Mouse (Mus musculus): ENCODE measurements at regions not wholly inside any gene's neighbourhood (a gene's known extent, or its start where the extent isn't known, plus 50 kb on each side); places are given as distances from the start of the nearest gene placed in this dataset.

- Histone ChIP-seq H3K4me2 (ENCODE audit: low read depth, low read length) (no peak overlapping the region), H3K9ac (replicated peaks; ENCODE audit: low read length) (no peak overlapping the region), H3K36me3 (replicated peaks; ENCODE audit: control insufficient read depth, insufficient read depth, low read depth, low read length) (no peaks in the 10 kb centered on the region), H3K27ac (replicated peaks; ENCODE audit: low read depth, low read length) (no peak overlapping the region), H3K27me3 (ENCODE audit: control insufficient read depth, insufficient read depth, low read length) (no peaks in the 10 kb centered on the region), H3K4me3 (ENCODE audit: low read depth, low read length) (no peak overlapping the region), H3K4me1 (ENCODE audit: control insufficient read depth, insufficient read depth, low read length) (peaks cover 5% of the 10 kb centered on the region; the same call in 1 of the 2 replicates), H3K9me3 (replicated peaks; ENCODE audit: control insufficient read depth, low read length) (no peaks in the 10 kb centered on the region)
- 35% methylated on average over 5 of the region's 5 CpGs for WGBS
- ATAC-seq (replicated peaks; ENCODE audit: insufficient number of reproducible peaks, low FRiP score, low TSS enrichment, low read depth) (no peak), DNase-seq (ENCODE audit: low spot score) (no peak)
Observed at GRCm38 (mm10) chr7:129982411-129982810, 390.7 kb downstream of the Wdr11 start.

DNA sequence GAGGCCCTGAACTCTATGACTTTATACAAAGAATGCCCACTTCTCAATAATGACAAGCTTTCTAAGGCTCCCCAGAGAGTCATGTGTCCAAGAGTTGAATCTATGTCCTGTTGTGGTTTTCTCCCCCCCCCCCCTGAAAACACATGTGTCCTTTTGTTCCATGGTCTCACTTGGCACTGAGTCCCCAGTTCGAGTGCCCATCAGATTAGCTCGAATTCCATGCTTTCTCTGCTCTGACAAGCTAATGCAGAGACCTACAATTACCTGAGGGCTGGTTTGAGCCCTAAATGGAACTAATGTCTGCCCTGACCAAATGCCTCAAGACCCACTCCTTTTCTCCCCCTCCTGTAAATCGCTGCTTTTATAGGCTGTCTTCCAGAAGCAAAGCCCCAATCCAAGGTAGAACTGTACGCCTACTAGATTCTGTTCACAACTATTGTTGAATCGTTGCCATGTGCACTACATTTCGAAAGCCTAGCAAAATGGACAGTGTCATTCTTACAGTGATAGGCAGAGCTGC is 392.0 kb downstream of the Wdr11 start:
- no peak overlapping the region for H3K9ac ChIP-seq (replicated peaks; ENCODE audit: low read length)
- no peak overlapping the region for H3K4me3 ChIP-seq (ENCODE audit: low read depth, low read length)
- DNase-seq (ENCODE audit: low spot score), result no peak
- H3K27ac ChIP-seq (replicated peaks; ENCODE audit: low read depth, low read length), result no peak overlapping the region
- no peak overlapping the region for H3K4me2 ChIP-seq (ENCODE audit: low read depth, low read length)
- no peaks in the 10 kb centered on the region for H3K9me3 ChIP-seq (replicated peaks; ENCODE audit: control insufficient read depth, low read length)
- peaks cover 5% of the 10 kb centered on the region; the same call in 1 of the 2 replicates for H3K4me1 ChIP-seq (ENCODE audit: control insufficient read depth, insufficient read depth, low read length)
- no peaks in the 10 kb centered on the region for H3K36me3 ChIP-seq (replicated peaks; ENCODE audit: control insufficient read depth, insufficient read depth, low read depth, low read length)
- no peak for ATAC-seq (replicated peaks; ENCODE audit: insufficient number of reproducible peaks, low FRiP score, low TSS enrichment, low read depth)
- WGBS, result 86% methylated on average over 6 of the region's 6 CpGs
- no peaks in the 10 kb centered on the region for H3K27me3 ChIP-seq (ENCODE audit: control insufficient read depth, insufficient read depth, low read length)

- Histone ChIP-seq H3K36me3 (replicated peaks; ENCODE audit: control insufficient read depth, insufficient read depth, low read depth, low read length) (no peaks in the 10 kb centered on the region), H3K9ac (replicated peaks; ENCODE audit: low read length) (no peak overlapping the region), H3K4me1 (ENCODE audit: control insufficient read depth, insufficient read depth, low read length) (peaks cover 5% of the 10 kb centered on the region; the same call in 1 of the 2 replicates), H3K4me2 (ENCODE audit: low read depth, low read length) (no peak overlapping the region), H3K9me3 (replicated peaks; ENCODE audit: control insufficient read depth, low read length) (no peaks in the 10 kb centered on the region), H3K4me3 (ENCODE audit: low read depth, low read length) (no peak overlapping the region), H3K27me3 (ENCODE audit: control insufficient read depth, insufficient read depth, low read length) (no peaks in the 10 kb centered on the region), H3K27ac (replicated peaks; ENCODE audit: low read depth, low read length) (no peak overlapping the region)
- no peak for ATAC-seq (replicated peaks; ENCODE audit: insufficient number of reproducible peaks, low FRiP score, low TSS enrichment, low read depth)
- 61% methylated on average over 9 of the region's 9 CpGs for WGBS
- no peak for DNase-seq (ENCODE audit: low spot score)
Observed at GRCm38 (mm10) chr7:129984367-129984766, 392.7 kb downstream of the Wdr11 start.

DNA sequence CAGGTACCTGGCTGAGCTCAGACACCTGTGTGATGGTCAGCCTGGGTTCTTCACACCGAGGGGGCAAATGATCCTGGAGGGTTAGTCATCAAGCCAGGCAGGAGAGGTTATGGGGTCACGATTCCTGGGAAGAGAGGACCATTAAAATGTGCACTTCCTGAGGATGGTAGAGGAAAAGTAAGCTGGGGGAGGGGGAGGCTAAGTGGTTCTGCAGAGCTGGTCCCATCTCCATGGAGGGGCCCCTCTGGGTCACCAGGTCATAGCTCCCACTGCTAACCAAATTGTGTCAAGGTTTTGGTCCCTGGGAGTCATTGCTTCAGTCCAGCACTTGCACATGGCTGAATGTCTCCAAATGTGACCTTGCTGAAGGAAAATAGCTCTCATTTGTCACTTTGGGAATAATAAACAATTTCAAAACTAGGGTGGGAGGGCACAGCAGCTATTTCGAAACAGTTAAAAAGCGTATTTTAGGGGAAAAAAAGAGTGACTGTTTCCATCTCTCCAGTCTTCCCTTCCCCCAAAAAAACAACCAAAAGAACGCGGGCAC is 395.5 kb downstream of the Wdr11 start:
- H3K9me3 ChIP-seq (replicated peaks; ENCODE audit: control insufficient read depth, low read length), result no peaks in the 10 kb centered on the region
- WGBS, result 28% methylated on average over 6 of the region's 6 CpGs
- H3K36me3 ChIP-seq (replicated peaks; ENCODE audit: control insufficient read depth, insufficient read depth, low read depth, low read length), result no peaks in the 10 kb centered on the region
- H3K4me1 ChIP-seq (ENCODE audit: control insufficient read depth, insufficient read depth, low read length), result peaks cover 5% of the 10 kb centered on the region; the same call in 1 of the 2 replicates
- ATAC-seq (replicated peaks; ENCODE audit: insufficient number of reproducible peaks, low FRiP score, low TSS enrichment, low read depth), result no peak
- no peak overlapping the region for H3K9ac ChIP-seq (replicated peaks; ENCODE audit: low read length)
- no peak overlapping the region for H3K27ac ChIP-seq (replicated peaks; ENCODE audit: low read depth, low read length)
- no peak overlapping the region for H3K4me2 ChIP-seq (ENCODE audit: low read depth, low read length)
- no peaks in the 10 kb centered on the region for H3K27me3 ChIP-seq (ENCODE audit: control insufficient read depth, insufficient read depth, low read length)
- no peak overlapping the region for H3K4me3 ChIP-seq (ENCODE audit: low read depth, low read length)
- DNase-seq (ENCODE audit: low spot score), result no peak

- H3K9me3 ChIP-seq (replicated peaks; ENCODE audit: control insufficient read depth, low read length), result no peaks in the 10 kb centered on the region
- H3K4me3 ChIP-seq (ENCODE audit: low read depth, low read length), result no peak overlapping the region
- no peaks in the 10 kb centered on the region for H3K36me3 ChIP-seq (replicated peaks; ENCODE audit: control insufficient read depth, insufficient read depth, low read depth, low read length)
- DNase-seq (ENCODE audit: low spot score) (no peak), ATAC-seq (replicated peaks; ENCODE audit: insufficient number of reproducible peaks, low FRiP score, low TSS enrichment, low read depth) (no peak)
- H3K27me3 ChIP-seq (ENCODE audit: control insufficient read depth, insufficient read depth, low read length), result no peaks in the 10 kb centered on the region
- H3K27ac ChIP-seq (replicated peaks; ENCODE audit: low read depth, low read length), result no peak overlapping the region
- 50% methylated on average over 4 of the region's 4 CpGs for WGBS
- no peak overlapping the region for H3K9ac ChIP-seq (replicated peaks; ENCODE audit: low read length)
- H3K4me2 ChIP-seq (ENCODE audit: low read depth, low read length), result no peak overlapping the region
- peaks cover 5% of the 10 kb centered on the region; the same call in 1 of the 2 replicates for H3K4me1 ChIP-seq (ENCODE audit: control insufficient read depth, insufficient read depth, low read length)
Observed at GRCm38 (mm10) chr7:129987713-129988112, 396.1 kb downstream of the Wdr11 start.

DNA sequence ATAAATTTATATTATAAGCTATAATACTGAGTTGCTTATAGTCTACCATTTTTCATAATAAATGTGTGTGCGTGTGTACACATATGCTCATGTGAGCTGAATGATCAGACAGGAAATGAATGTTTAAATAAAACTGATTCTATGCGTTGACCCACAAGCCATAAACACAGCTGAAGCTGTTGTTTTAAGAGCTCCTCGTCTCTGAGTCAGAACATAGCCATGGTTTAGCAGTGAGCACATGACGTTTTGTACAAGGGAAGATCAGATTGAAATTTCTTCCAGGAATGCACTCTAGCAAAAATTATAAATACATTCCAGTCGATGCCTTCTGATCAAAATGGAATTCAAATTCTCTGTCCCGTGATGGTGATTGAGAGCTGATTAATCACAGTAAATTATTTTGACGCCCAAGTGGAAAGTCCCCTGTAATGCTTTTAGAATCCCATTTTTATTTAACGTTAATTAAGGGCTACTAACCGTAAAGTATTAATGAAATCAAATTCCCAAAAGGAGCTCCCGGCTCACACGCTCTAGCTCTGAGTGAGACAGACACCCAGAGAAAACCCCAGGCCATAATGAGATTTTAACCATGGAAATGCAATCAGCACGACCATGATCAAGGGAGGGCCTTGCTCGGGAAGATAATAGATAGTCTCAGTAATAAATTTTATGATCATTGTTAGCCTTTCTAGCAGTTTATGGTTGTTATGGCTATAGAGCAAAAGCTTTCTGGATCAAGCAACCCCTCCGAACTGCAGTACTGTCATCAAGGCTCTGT is 402.0 kb downstream of the Wdr11 start:
- H3K4me1 ChIP-seq (ENCODE audit: control insufficient read depth, insufficient read depth, low read length), result no peaks in the 10 kb centered on the region
- ATAC-seq (replicated peaks; ENCODE audit: insufficient number of reproducible peaks, low FRiP score, low TSS enrichment, low read depth), result no peak
- 75% methylated on average over 14 of the region's 14 CpGs for WGBS
- H3K9me3 ChIP-seq (replicated peaks; ENCODE audit: control insufficient read depth, low read length), result no peaks in the 10 kb centered on the region
- DNase-seq (ENCODE audit: low spot score), result no peak
- no peaks in the 10 kb centered on the region for H3K27me3 ChIP-seq (ENCODE audit: control insufficient read depth, insufficient read depth, low read length)
- no peaks in the 10 kb centered on the region for H3K36me3 ChIP-seq (replicated peaks; ENCODE audit: control insufficient read depth, insufficient read depth, low read depth, low read length)
- H3K4me3 ChIP-seq (ENCODE audit: low read depth, low read length), result no peak overlapping the region
- H3K9ac ChIP-seq (replicated peaks; ENCODE audit: low read length), result no peak overlapping the region
- H3K27ac ChIP-seq (replicated peaks; ENCODE audit: low read depth, low read length), result no peak overlapping the region
- H3K4me2 ChIP-seq (ENCODE audit: low read depth, low read length), result no peak overlapping the region

- Histone ChIP-seq H3K9me3 (replicated peaks; ENCODE audit: control insufficient read depth, low read length) (no peaks in the 10 kb centered on the region), H3K4me3 (ENCODE audit: low read depth, low read length) (no peak overlapping the region), H3K27ac (replicated peaks; ENCODE audit: low read depth, low read length) (no peak overlapping the region), H3K36me3 (replicated peaks; ENCODE audit: control insufficient read depth, insufficient read depth, low read depth, low read length) (no peaks in the 10 kb centered on the region), H3K27me3 (ENCODE audit: control insufficient read depth, insufficient read depth, low read length) (no peaks in the 10 kb centered on the region), H3K4me1 (ENCODE audit: control insufficient read depth, insufficient read depth, low read length) (no peaks in the 10 kb centered on the region), H3K9ac (replicated peaks; ENCODE audit: low read length) (no peak overlapping the region), H3K4me2 (ENCODE audit: low read depth, low read length) (no peak overlapping the region)
- ATAC-seq (replicated peaks; ENCODE audit: insufficient number of reproducible peaks, low FRiP score, low TSS enrichment, low read depth) (no peak), DNase-seq (ENCODE audit: low spot score) (no peak)
- WGBS, result 85% methylated on average over 7 of the region's 7 CpGs
Observed at GRCm38 (mm10) chr7:129995529-129995928, 403.9 kb downstream of the Wdr11 start.

DNA sequence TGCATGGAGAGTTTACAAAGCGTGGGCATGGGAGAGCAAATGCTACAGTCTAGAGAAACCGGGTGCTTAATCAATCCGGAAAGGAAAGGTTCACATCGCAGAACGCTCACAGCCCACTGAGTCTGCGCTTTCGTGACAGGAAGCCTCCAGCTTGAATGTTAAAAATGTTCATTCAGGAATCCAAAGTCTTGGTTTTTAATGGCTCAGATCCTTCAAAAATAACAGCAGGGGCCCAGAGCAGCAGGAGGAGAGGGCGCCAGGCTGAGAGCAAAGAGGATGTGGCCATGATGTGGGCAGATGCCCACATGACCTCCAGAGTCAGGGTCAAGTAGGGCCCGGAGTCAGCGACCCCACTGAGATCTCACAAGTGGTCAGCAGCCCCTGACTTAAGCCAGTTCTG is 409.4 kb downstream of the Wdr11 start:
- 41% methylated on average over 10 of the region's 10 CpGs for WGBS
- Histone ChIP-seq H3K27me3 (ENCODE audit: control insufficient read depth, insufficient read depth, low read length) (no peaks in the 10 kb centered on the region), H3K4me3 (ENCODE audit: low read depth, low read length) (no peak overlapping the region), H3K36me3 (replicated peaks; ENCODE audit: control insufficient read depth, insufficient read depth, low read depth, low read length) (no peaks in the 10 kb centered on the region), H3K4me2 (ENCODE audit: low read depth, low read length) (no peak overlapping the region), H3K9me3 (replicated peaks; ENCODE audit: control insufficient read depth, low read length) (no peaks in the 10 kb centered on the region), H3K9ac (replicated peaks; ENCODE audit: low read length) (no peak overlapping the region), H3K27ac (replicated peaks; ENCODE audit: low read depth, low read length) (no peak overlapping the region), H3K4me1 (ENCODE audit: control insufficient read depth, insufficient read depth, low read length) (no peaks in the 10 kb centered on the region)
- DNase-seq (ENCODE audit: low spot score) (no peak), ATAC-seq (replicated peaks; ENCODE audit: insufficient number of reproducible peaks, low FRiP score, low TSS enrichment, low read depth) (no peak)
